Mouse (Mus musculus) lung, postnatal 14 days (tissue): Measurements from ENCODE around the gene Xpnpep1.
A peak's percentile ranks its signal among the peaks of the same experiment; 100 is the strongest.

Experiments used
- DNase-seq: peaks from one replicate; pipeline ENCODE4 v3.0.0; 2021

Xpnpep1 gene

DNA sequence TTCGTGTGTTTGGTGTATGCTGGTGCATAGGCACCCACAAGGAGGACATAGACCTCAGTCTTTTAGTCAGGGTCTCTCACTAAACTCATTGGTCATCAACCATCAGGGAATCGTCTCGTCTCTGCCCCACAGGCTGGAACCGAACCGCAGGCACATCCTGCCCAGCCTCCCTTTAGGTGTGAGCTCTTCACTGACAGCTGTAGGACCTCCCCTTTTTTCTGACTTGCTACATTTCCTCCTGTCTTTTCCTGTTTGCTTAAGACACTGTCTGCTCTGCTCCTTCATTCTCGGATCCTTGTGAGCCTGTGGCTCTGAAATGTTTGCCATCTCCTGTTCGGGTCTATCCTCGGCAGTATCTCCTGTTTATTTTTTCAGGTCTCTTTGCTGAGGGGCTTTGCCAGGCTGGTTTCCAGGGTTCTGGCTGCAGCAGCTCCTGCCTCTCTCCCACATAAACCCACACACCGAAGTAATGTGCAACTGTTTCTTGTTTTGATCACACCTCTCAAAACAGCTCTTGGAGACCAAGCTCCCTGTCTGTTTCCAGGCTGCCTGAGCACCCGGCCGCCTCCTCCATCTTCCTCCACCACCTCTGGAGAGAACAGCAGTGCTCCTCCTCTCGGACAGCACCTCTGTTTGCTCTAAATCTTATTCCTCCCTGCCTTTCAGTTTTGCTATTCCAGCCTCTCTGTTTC lies 60.8 kb downstream of the Xpnpep1 start:
- no peak for DNase-seq

DNA sequence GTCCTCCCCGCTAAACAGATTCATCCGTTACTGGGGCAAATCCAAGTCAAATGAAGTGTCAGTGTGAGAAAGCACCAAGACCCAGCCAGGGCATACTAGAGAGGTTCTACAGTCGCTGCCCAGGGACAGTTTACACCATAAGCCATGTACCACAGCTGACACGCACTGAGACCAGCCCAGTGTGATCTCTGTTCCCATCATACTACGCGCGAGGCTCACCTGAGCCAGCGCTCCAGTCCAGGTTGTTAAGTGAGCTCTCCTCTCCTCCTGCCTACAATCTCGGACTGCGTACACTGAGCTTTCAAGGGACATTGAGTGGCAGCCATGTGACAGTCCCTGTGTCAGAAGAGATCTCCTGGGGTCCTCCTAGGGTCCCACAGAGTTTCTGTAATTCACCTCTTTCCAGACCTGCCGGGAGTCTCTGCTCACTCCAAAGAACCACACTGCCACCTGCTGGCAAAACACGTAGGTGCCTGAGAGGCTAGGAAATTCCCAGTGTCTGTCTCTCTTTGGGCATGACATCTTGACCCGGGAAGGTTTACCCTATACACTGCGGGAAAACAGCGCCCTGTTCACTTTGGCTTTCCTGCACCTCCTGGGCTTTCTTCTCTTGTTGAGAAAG lies 64.3 kb downstream of the Xpnpep1 start:
- peak; percentile 81 for DNase-seq

DNA sequence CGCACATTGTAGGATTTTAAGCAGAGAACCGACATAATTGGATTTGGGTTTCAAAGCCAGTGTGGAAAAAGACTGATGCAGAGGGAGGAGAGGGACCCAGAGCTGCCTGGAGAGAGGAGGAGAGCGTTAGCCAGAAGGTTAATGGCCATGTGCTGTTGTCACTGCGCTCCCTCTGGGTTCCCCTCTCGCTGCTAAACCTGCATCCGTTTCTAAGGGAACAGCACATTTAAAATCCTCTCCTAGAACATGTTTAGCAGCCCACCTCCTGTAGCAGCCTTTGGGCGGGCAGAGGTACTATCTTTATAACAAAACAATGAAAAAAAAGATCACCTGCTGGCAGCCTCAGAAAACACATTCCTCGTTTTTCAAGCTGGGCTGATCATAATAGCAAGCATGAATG lies 73.7 kb downstream of the Xpnpep1 start:
- no peak for DNase-seq

- DNase-seq = no peak
Observed at GRCm38 (mm10) chr19:52962745-52963144, 77.3 kb downstream of the Xpnpep1 start.

DNA sequence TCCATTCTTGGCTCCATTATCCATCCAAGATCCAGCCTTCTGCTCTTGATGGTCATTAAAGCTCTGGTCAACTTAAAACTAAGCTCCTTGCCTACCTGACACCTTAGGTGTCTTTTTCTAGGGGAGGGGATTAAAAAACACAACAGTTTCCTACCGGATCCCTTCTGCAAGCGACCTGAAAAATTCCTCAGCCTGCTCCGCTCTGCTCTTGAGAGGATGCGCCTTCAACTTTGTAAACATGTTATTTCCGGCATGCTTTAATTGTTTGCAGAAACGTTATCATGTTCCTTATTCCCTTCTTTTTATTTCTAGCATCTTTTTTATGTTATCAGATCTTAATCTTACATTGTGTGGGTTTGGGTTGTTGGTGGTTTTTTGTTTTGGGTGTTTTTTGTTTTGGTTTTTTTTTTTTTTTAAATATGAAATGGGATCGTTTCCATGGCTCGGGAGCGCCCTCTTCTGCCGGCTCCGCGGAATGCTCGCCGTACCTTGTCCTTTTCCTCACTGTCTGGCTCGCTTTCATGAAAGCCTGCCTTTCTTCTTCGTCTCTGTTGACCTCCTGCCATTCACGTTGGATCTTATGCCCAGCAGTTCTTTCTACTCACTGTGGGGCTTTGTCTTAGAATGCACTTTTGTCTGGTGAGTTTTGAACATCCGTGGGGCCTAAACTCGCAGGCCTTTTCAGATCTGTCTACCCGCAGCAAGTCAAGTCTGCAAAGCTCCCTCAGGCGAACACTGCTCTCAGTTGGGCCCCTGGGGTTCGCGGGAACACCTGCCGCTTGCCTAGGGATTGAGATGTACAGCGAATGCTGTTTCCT lies 117.1 kb downstream of the Xpnpep1 start:
- DNase-seq = peak; percentile 62

DNA sequence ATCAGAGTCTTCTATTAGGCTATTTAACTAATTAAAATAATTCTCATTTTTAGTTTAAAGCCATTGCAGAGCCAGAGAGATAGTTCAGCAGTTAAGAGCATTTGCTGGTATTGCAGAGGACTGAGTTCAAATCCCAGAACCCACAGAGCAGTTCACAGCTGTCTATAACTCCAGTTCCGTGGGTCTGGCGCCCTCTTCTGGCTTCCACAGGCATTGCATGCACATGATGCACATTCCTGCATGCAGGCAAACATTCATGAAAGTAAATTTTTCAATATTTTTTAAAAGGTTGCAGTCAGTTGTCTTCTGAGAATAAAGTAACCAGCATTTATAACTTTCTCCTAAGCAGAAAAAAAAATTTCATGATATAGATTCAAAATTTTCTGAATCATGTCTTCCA lies 135.8 kb downstream of the Xpnpep1 start:
- no peak for DNase-seq

DNA sequence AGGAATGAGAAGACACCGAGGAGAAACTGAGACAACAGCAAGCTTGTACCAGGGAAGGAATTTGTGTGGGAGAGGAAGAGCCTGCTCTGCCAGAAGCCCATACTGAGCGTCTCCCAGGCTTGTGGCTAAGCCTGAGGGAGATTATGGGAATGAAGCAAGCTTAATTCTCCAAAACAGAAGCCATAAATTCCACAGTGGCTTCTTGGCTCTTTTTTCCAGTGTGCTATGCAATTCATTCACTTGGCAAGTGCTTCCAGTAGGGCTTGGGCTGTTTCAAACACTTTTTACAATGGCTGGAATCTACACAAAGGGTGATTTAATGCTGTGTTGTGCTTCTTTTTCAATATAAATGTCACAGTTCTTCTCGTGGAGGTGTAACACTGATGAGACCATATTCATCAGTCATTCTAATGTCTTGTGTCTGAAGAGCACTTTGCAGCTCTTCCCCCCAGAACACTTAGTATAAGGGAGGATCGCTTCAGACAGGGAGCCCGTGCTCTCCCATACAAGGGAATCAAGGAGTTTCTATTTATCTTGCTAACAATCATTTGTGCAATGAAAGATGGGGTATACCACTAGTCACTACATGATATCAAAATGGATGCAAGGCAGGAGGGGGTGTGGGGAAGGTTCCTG lies 148.1 kb downstream of the Xpnpep1 start:
- no peak for DNase-seq
